37 mouse cellular contexts compared by ENCODE assay signal in the genomic region with DNA sequence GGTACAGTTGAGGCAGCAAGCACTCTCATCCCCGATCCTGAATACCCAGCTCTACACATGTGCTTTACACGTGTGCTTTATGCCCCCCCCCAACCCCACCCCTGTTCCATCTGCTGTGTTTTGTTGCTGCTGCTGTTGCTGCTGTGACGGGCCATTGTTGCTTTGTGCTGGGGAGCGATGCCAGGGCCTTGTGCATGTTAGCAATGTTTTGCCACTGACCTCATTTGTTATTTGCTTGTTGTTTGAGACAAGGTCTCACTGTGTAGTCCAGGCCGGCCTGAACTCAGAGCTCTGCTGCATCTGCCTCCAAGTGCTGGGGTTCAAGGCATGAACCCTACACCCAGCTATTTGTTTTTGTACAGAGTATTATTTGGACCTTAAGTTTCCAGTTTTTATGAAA. TPM values are rescaled to one million over a fixed set of nuclear protein-coding genes. Genes with fewer than 3 reads are reported as not detected.
DNase-seq lines count a peak whose midpoint lies in the region; ATAC-seq lines count a peak whose summit lies in the region.
"Had no signal": no experiment of that assay in that cellular context is flagged by ENCODE, and none has a peak within 500 bp of the region (broad histone marks: within the 10 kb centered on the region; RNA-seq: fewer than 3 reads in every experiment).

No protein-coding gene starts in this region.

- no peaks in the 10 kb centered on the region for H3K27me3 ChIP-seq in hindbrain, embryonic 14.5 days (ENCODE audit: control insufficient read depth, insufficient read depth, low read length)
- H3K27me3 ChIP-seq: embryonic facial prominence, embryonic 13.5 days; hindbrain, embryonic 15.5 days; kidney, embryonic 15.5 days; limb, embryonic 13.5 days; lung, embryonic 15.5 days; midbrain, embryonic 15.5 days; neural tube, embryonic 15.5 days had no signal

- 63% methylated on average over 5 of the region's 5 CpGs for WGBS in hindbrain, embryonic 14.5 days

- H3K36me3 ChIP-seq in hindbrain, embryonic 14.5 days (replicated peaks; ENCODE audit: control insufficient read depth, insufficient read depth), result no peaks in the 10 kb centered on the region
- H3K36me3 ChIP-seq: embryonic facial prominence, embryonic 13.5 days; heart, embryonic 12.5 days; hindbrain, embryonic 15.5 days; kidney, embryonic 15.5 days; limb, embryonic 13.5 days; lung, embryonic 15.5 days; midbrain, embryonic 10.5 days; midbrain, embryonic 15.5 days; neural tube, embryonic 15.5 days had no signal

- H3K4me3 ChIP-seq in hindbrain, embryonic 14.5 days (replicated peaks; ENCODE audit: low read length), result no peak overlapping the region
- H3K4me3 ChIP-seq: embryonic facial prominence, embryonic 13.5 days; heart, adult 2 months; heart, embryonic 12.5 days; hindbrain, embryonic 15.5 days; kidney, embryonic 15.5 days; limb, embryonic 13.5 days; lung, embryonic 15.5 days; midbrain, embryonic 10.5 days; midbrain, embryonic 15.5 days; neural tube, embryonic 15.5 days had no signal

- H3K9me3 ChIP-seq in hindbrain, embryonic 14.5 days (ENCODE audit: control insufficient read depth, low read length), result no peaks in the 10 kb centered on the region
- H3K9me3 ChIP-seq: embryonic facial prominence, embryonic 13.5 days; hindbrain, embryonic 15.5 days; kidney, embryonic 15.5 days; limb, embryonic 13.5 days; lung, embryonic 15.5 days; midbrain, embryonic 10.5 days; midbrain, embryonic 15.5 days; neural tube, embryonic 15.5 days had no signal

- H3K4me1 ChIP-seq in hindbrain, embryonic 14.5 days (replicated peaks; ENCODE audit: control insufficient read depth, insufficient read depth, low read length), result no peaks in the 10 kb centered on the region
- H3K4me1 ChIP-seq: embryonic facial prominence, embryonic 13.5 days; hindbrain, embryonic 15.5 days; limb, embryonic 13.5 days; lung, embryonic 15.5 days; midbrain, embryonic 10.5 days; midbrain, embryonic 15.5 days; neural tube, embryonic 15.5 days had no signal

- no peak for DNase-seq in frontal cortex, adult 2 months (ENCODE audit: extremely low spot score in 1 of 2, low spot score in 1 of 2)
- peak; percentile 53 to 67 for DNase-seq in layer of hippocampus, adult 8-10 months (ENCODE audit: low spot score in 2 of 2)
- no peak for DNase-seq in layer of hippocampus, postnatal 14 days (ENCODE audit: low spot score in 2 of 2)
- peak; percentile 89 for DNase-seq in brain, adult 2 months (ENCODE audit: low read depth, low spot score)
- peak; percentile 26 for DNase-seq in layer of hippocampus, adult 9-10 months (ENCODE audit: low spot score)
- no peak for DNase-seq in hindbrain, embryonic 14.5 days (ENCODE audit: low spot score)
- DNase-seq: cerebellum, adult 9-11 months; forebrain, postnatal 0 days; gastrocnemius, postnatal 36 days; heart, adult 2 months; kidney, adult 18-20 months; kidney, postnatal 25 days had no signal

- peak; percentile 38; the same call in 1 of the 2 replicates for ATAC-seq in frontal cortex, adult (ENCODE audit: low TSS enrichment)
- no peak for ATAC-seq in hindbrain, embryonic 14.5 days (ENCODE audit: low FRiP score)
- ATAC-seq: CD4-positive, CD25-positive, alpha-beta regulatory T cell, adult 4 months; forebrain, postnatal 0 days; inflammation-experienced regulatory T-cells, adult 6 months; midbrain, embryonic 15.5 days had no signal

- no peak overlapping the region for H3K9ac ChIP-seq in hindbrain, embryonic 14.5 days
- H3K9ac ChIP-seq: embryonic facial prominence, embryonic 13.5 days; forebrain, postnatal 0 days; heart, embryonic 12.5 days; hindbrain, embryonic 15.5 days; kidney, embryonic 15.5 days; limb, embryonic 13.5 days; lung, embryonic 15.5 days; midbrain, embryonic 15.5 days; neural tube, embryonic 15.5 days had no signal

- no peak overlapping the region for H3K27ac ChIP-seq in hindbrain, embryonic 14.5 days
- H3K27ac ChIP-seq: embryonic facial prominence, embryonic 13.5 days; heart, adult 2 months; hindbrain, embryonic 15.5 days; kidney, embryonic 15.5 days; limb, embryonic 13.5 days; lung, embryonic 15.5 days; midbrain, embryonic 10.5 days; midbrain, embryonic 15.5 days; neural tube, embryonic 15.5 days had no signal

- no peak overlapping the region for H3K4me2 ChIP-seq in hindbrain, embryonic 14.5 days (replicated peaks)
- H3K4me2 ChIP-seq: embryonic facial prominence, embryonic 13.5 days; heart, embryonic 12.5 days; hindbrain, embryonic 15.5 days; kidney, embryonic 15.5 days; limb, embryonic 13.5 days; liver, embryonic 11.5 days; lung, embryonic 15.5 days; midbrain, embryonic 15.5 days; neural tube, embryonic 15.5 days had no signal

RNA-seq across cellular contexts. Expression of gene Tmprss12, which starts 10.2 kb away (rescaled TPM):
- not detected in 2 replicates for polyA plus RNA-seq in frontal cortex, adult 2 months (2012; rRNA removed)
- total RNA-seq in layer of hippocampus, adult 8-10 months (2022), result not detected
- not detected for total RNA-seq in layer of hippocampus, postnatal 14 days (2021)
- polyA plus RNA-seq in hindbrain, embryonic 14.5 days (2014; fragmentation: Nextera tagmentation; extraction: Ambion mirVana), result not detected in 2 replicates
- total RNA-seq: adrenal gland, adult 18-20 months; adrenal gland, postnatal 36 days; forebrain, postnatal 0 days; gastrocnemius, postnatal 36 days; heart, adult 2 months; hematopoietic stem cell, adult 5-6 weeks; layer of hippocampus, postnatal 36 days; left cerebral cortex, postnatal 36 days; megakaryocyte progenitor cell, adult 5-6 weeks had no signal
- polyA plus RNA-seq: CD4-positive, CD25-positive, alpha-beta regulatory T cell, adult 4 months; embryonic facial prominence, embryonic 13.5 days; forebrain, embryonic 11.5 days; forebrain, postnatal 0 days; heart, adult 2 months; heart, embryonic 12.5 days; heart, postnatal 0 days; hindbrain, embryonic 15.5 days; inflammation-experienced regulatory T-cells, adult 6 months; kidney, embryonic 15.5 days; limb, embryonic 13.5 days; liver, embryonic 11.5 days; liver, embryonic 16.5 days; lung, embryonic 15.5 days; midbrain, embryonic 10.5 days; midbrain, embryonic 15.5 days; neural tube, embryonic 15.5 days; small intestine, adult 2 months; urinary bladder, adult 2 months had no signal

RNA-seq across cellular contexts. Expression of gene Mettl7a1, which starts 13.1 kb away (rescaled TPM):
- 26.3 and 29.0 TPM in 2 replicates for polyA plus RNA-seq in frontal cortex, adult 2 months (2012; rRNA removed)
- 10 to 100 TPM; 35.0 to 49.9 (median 40.9) TPM for total RNA-seq in layer of hippocampus, adult 8-10 months (2022)
- 10 to 100 TPM; 22.3 to 26.8 TPM for total RNA-seq in layer of hippocampus, postnatal 14 days (2021)
- polyA plus RNA-seq in hindbrain, embryonic 14.5 days (2014; fragmentation: Nextera tagmentation; extraction: Ambion mirVana), result 2.1 and 3.1 TPM in 2 replicates

RNA-seq across cellular contexts. Expression of gene Mettl7a3, which starts 43.9 kb away (rescaled TPM):
- polyA plus RNA-seq in frontal cortex, adult 2 months (2012; rRNA removed), result 0.34 and 0.44 TPM in 2 replicates
- under 1 TPM in 1 of 4 experiments, not detected in 3; 0.98 TPM for total RNA-seq in layer of hippocampus, adult 8-10 months (2022)
- not detected for total RNA-seq in layer of hippocampus, postnatal 14 days (2021)
- not detected in 2 replicates for polyA plus RNA-seq in hindbrain, embryonic 14.5 days (2014; fragmentation: Nextera tagmentation; extraction: Ambion mirVana)
- total RNA-seq: adrenal gland, postnatal 36 days; forebrain, postnatal 0 days; hematopoietic stem cell, adult 5-6 weeks; megakaryocyte progenitor cell, adult 5-6 weeks had no signal
- polyA plus RNA-seq: forebrain, embryonic 11.5 days; forebrain, postnatal 0 days; heart, embryonic 12.5 days; heart, postnatal 0 days; inflammation-experienced regulatory T-cells, adult 6 months; kidney, embryonic 15.5 days; liver, embryonic 11.5 days; liver, embryonic 16.5 days; lung, embryonic 15.5 days; midbrain, embryonic 10.5 days; midbrain, embryonic 15.5 days; small intestine, adult 2 months; stomach, embryonic 14.5 days had no signal

Comparison
In these comparisons a context has a peak if more than half of its experiments do, and no peak if none do; other contexts are left out.
1. DNase-seq: peak in layer of hippocampus, adult 8-10 months (2 of 2), brain, adult 2 months (single experiment) and layer of hippocampus, adult 9-10 months (single experiment); none in frontal cortex, adult 2 months (0 of 2), layer of hippocampus, postnatal 14 days (0 of 2) and hindbrain, embryonic 14.5 days (single experiment).